Mouse (Mus musculus): ENCODE results near the gene Fmnl1.

DNA sequence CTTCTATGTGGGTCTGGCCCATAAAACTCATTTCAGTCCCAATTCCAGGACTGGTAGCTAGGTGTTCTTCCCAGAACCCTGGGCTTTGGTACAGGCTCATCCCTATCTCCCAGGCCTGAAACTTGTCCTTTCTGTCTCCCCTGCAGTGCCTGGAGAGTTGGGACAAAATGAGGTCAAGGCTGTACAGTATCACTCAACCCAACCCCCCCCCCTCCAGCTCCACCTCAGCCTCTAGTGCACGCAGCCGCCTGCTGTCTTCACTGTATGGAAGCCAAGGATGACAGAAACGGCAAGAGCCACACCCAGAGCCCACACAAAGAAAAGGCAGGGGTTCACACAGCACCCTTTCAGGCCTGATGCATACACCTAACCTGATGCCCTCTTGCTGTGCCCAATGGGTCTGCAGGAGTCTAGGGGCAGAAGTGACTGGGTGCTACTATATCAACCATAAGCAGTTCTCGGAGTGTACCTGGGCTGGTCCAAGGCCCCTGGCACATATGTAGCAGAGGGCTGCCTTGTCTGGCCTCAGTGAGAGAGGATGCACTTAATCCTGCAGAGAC lies 75.9 kb downstream of the Fmnl1 start:
- TF ChIP-seq POLR2A (IDR thresholded peaks at IDR 0.05; ENCODE audit: extremely low read depth, insufficient read depth, low read length) (no peak), CTCF (IDR thresholded peaks at IDR 0.05; ENCODE audit: low read depth, low read length) (no peak)

Measured in liver, adult 2 months (tissue).